Mouse (Mus musculus): ENCODE measurements around the gene Gcnt1. TPM values are rescaled to one million over a fixed set of nuclear protein-coding genes. Genes with fewer than 3 reads are reported as not detected.
A peak's percentile ranks its signal among the peaks of the same experiment; 100 is the strongest.

The Gcnt1 gene
- polyA plus RNA-seq, 1 experiment from 2014 or later = 1.1 TPM

GRCm38 (mm10) chr19:17316311-17317003 lies 56.2 kb downstream of the Gcnt1 start:
- WGBS = 72% methylated on average over 2 of the region's 2 CpGs
- H3K27me3 ChIP-seq (replicated peaks; ENCODE audit: control insufficient read depth, insufficient read depth, low read length) = no peaks in the 10 kb centered on the region
- no peaks in the 10 kb centered on the region for H3K4me1 ChIP-seq (replicated peaks; ENCODE audit: control insufficient read depth, insufficient read depth, low read length)
- H3K9me3 ChIP-seq (ENCODE audit: control insufficient read depth) = no peaks in the 10 kb centered on the region
- no peak overlapping the region for H3K27ac ChIP-seq (ENCODE audit: low read depth, low read length)
- no peaks in the 10 kb centered on the region for H3K36me3 ChIP-seq (ENCODE audit: control insufficient read depth, insufficient read depth)
- H3K9ac ChIP-seq (ENCODE audit: low read depth, low read length) = no peak overlapping the region
- H3K4me3 ChIP-seq (ENCODE audit: low read depth, low read length) = no peak overlapping the region
- ATAC-seq = peak; percentile 95
- H3K4me2 ChIP-seq (replicated peaks; ENCODE audit: low read depth) = no peak overlapping the region
- no peak for TF ChIP-seq CTCF (IDR thresholded peaks at IDR 0.05; ENCODE audit: low read depth)

GRCm38 (mm10) chr19:17314451-17314850 lies 58.2 kb downstream of the Gcnt1 start:
- WGBS = 57% methylated on average over 2 of the region's 2 CpGs
- Histone ChIP-seq H3K27ac (ENCODE audit: low read depth, low read length) (no peak overlapping the region), H3K4me3 (ENCODE audit: low read depth, low read length) (no peak overlapping the region), H3K36me3 (ENCODE audit: control insufficient read depth, insufficient read depth) (no peaks in the 10 kb centered on the region), H3K4me2 (replicated peaks; ENCODE audit: low read depth) (no peak overlapping the region), H3K9me3 (ENCODE audit: control insufficient read depth) (no peaks in the 10 kb centered on the region), H3K27me3 (replicated peaks; ENCODE audit: control insufficient read depth, insufficient read depth, low read length) (no peaks in the 10 kb centered on the region), H3K4me1 (replicated peaks; ENCODE audit: control insufficient read depth, insufficient read depth, low read length) (no peaks in the 10 kb centered on the region), H3K9ac (ENCODE audit: low read depth, low read length) (no peak overlapping the region)
- no peak for ATAC-seq
- TF ChIP-seq CTCF (IDR thresholded peaks at IDR 0.05; ENCODE audit: low read depth) = no peak

GRCm38 (mm10) chr19:17313766-17314165 lies 58.9 kb downstream of the Gcnt1 start:
- Histone ChIP-seq H3K36me3 (ENCODE audit: control insufficient read depth, insufficient read depth) (no peaks in the 10 kb centered on the region), H3K4me3 (ENCODE audit: low read depth, low read length) (no peak overlapping the region), H3K9ac (ENCODE audit: low read depth, low read length) (no peak overlapping the region), H3K27me3 (replicated peaks; ENCODE audit: control insufficient read depth, insufficient read depth, low read length) (no peaks in the 10 kb centered on the region), H3K4me2 (replicated peaks; ENCODE audit: low read depth) (no peak overlapping the region), H3K9me3 (ENCODE audit: control insufficient read depth) (no peaks in the 10 kb centered on the region), H3K4me1 (replicated peaks; ENCODE audit: control insufficient read depth, insufficient read depth, low read length) (no peaks in the 10 kb centered on the region), H3K27ac (ENCODE audit: low read depth, low read length) (no peak overlapping the region)
- TF ChIP-seq CTCF (IDR thresholded peaks at IDR 0.05; ENCODE audit: low read depth) = no peak
- 84% methylated on average over 1 of the region's 1 CpGs for WGBS
- no peak for ATAC-seq

GRCm38 (mm10) chr19:17312671-17313180 lies 59.9 kb downstream of the Gcnt1 start:
- no peaks in the 10 kb centered on the region for H3K27me3 ChIP-seq (replicated peaks; ENCODE audit: control insufficient read depth, insufficient read depth, low read length)
- TF ChIP-seq CTCF (IDR thresholded peaks at IDR 0.05; ENCODE audit: low read depth) = no peak
- H3K27ac ChIP-seq (ENCODE audit: low read depth, low read length) = no peak overlapping the region
- 80% methylated on average over 5 of the region's 5 CpGs for WGBS
- no peaks in the 10 kb centered on the region for H3K36me3 ChIP-seq (ENCODE audit: control insufficient read depth, insufficient read depth)
- no peak overlapping the region for H3K9ac ChIP-seq (ENCODE audit: low read depth, low read length)
- H3K4me1 ChIP-seq (replicated peaks; ENCODE audit: control insufficient read depth, insufficient read depth, low read length) = no peaks in the 10 kb centered on the region
- H3K4me3 ChIP-seq (ENCODE audit: low read depth, low read length) = no peak overlapping the region
- H3K4me2 ChIP-seq (replicated peaks; ENCODE audit: low read depth) = no peak overlapping the region
- no peak for ATAC-seq
- no peaks in the 10 kb centered on the region for H3K9me3 ChIP-seq (ENCODE audit: control insufficient read depth)

- Histone ChIP-seq H3K36me3 (ENCODE audit: control insufficient read depth, insufficient read depth) (no peaks in the 10 kb centered on the region), H3K4me3 (ENCODE audit: low read depth, low read length) (no peak overlapping the region), H3K9me3 (ENCODE audit: control insufficient read depth) (no peaks in the 10 kb centered on the region), H3K9ac (ENCODE audit: low read depth, low read length) (no peak overlapping the region), H3K27ac (ENCODE audit: low read depth, low read length) (no peak overlapping the region), H3K4me2 (replicated peaks; ENCODE audit: low read depth) (no peak overlapping the region), H3K4me1 (replicated peaks; ENCODE audit: control insufficient read depth, insufficient read depth, low read length) (no peaks in the 10 kb centered on the region), H3K27me3 (replicated peaks; ENCODE audit: control insufficient read depth, insufficient read depth, low read length) (no peaks in the 10 kb centered on the region)
- ATAC-seq = no peak
- 43% methylated on average over 1 of the region's 1 CpGs for WGBS
- no peak for TF ChIP-seq CTCF (IDR thresholded peaks at IDR 0.05; ENCODE audit: low read depth)
These were observed 61.1 kb downstream of the Gcnt1 start for GRCm38 (mm10) chr19:17311501-17311900.

- TF ChIP-seq CTCF (IDR thresholded peaks at IDR 0.05; ENCODE audit: low read depth) = no peak
- peak; percentile 53; the same call in 1 of the 2 replicates for ATAC-seq
- H3K27ac ChIP-seq (ENCODE audit: low read depth, low read length) = no peak overlapping the region
- H3K9ac ChIP-seq (ENCODE audit: low read depth, low read length) = no peak overlapping the region
- no peaks in the 10 kb centered on the region for H3K9me3 ChIP-seq (ENCODE audit: control insufficient read depth)
- H3K4me3 ChIP-seq (ENCODE audit: low read depth, low read length) = no peak overlapping the region
- H3K4me1 ChIP-seq (replicated peaks; ENCODE audit: control insufficient read depth, insufficient read depth, low read length) = no peaks in the 10 kb centered on the region
- no peaks in the 10 kb centered on the region for H3K27me3 ChIP-seq (replicated peaks; ENCODE audit: control insufficient read depth, insufficient read depth, low read length)
- no peak overlapping the region for H3K4me2 ChIP-seq (replicated peaks; ENCODE audit: low read depth)
- H3K36me3 ChIP-seq (ENCODE audit: control insufficient read depth, insufficient read depth) = no peaks in the 10 kb centered on the region
- WGBS = 71% methylated on average over 2 of the region's 2 CpGs
These were observed 61.6 kb downstream of the Gcnt1 start for GRCm38 (mm10) chr19:17311031-17311430.

All from intestine, postnatal 0 days (tissue).